Mouse (Mus musculus): ENCODE measurements around the gene Cdkn1a.

GRCm38 (mm10) chr17:29058487-29058886 is 32.3 kb upstream of the Cdkn1a start:
- TF ChIP-seq TCF12 (IDR thresholded peaks at IDR 0.05; ENCODE audit: insufficient read depth, poor library complexity, severe bottlenecking): peak; percentile 56
- no peak for TF ChIP-seq CEBPB (IDR thresholded peaks at IDR 0.05; ENCODE audit: insufficient read depth, poor library complexity, severe bottlenecking)
- TF ChIP-seq MAX (IDR thresholded peaks at IDR 0.05; ENCODE audit: low read depth): no peak
- TF ChIP-seq POLR2A (IDR thresholded peaks at IDR 0.05; ENCODE audit: insufficient read length, low read depth): peak; percentile 39
- TF ChIP-seq POLR2AphosphoS2 (IDR thresholded peaks at IDR 0.05; ENCODE audit: insufficient read length, low read depth): peak; percentile 44
- no peak for TF ChIP-seq USF1 (IDR thresholded peaks at IDR 0.05; ENCODE audit: low read depth)
- TF ChIP-seq E2F4 (IDR thresholded peaks at IDR 0.05; ENCODE audit: insufficient read depth): no peak
- TF ChIP-seq MYOD1 (IDR thresholded peaks at IDR 0.05; ENCODE audit: control insufficient read depth in 1 of 3, insufficient read length in 2 of 3, low read depth in 2 of 3): peak in 2 of 3 experiments; percentile 88 to 91
